ENCODE assay signal across 18 mouse cellular contexts in genomic region chr10:21042821-21043220, GRCm38 (mm10).
"Had no signal": no experiment of that assay in that cellular context is flagged by ENCODE, and none has a peak within 500 bp of the region (broad histone marks: within the 10 kb centered on the region; RNA-seq: fewer than 3 reads in every experiment).

No protein-coding gene starts in this region.

- H3K9ac ChIP-seq: liver, postnatal 0 days; lung, embryonic 15.5 days; midbrain, embryonic 13.5 days; midbrain, embryonic 15.5 days; neural tube, embryonic 12.5 days; stomach, embryonic 15.5 days had no signal

- H3K4me1 ChIP-seq: lung, embryonic 15.5 days; midbrain, embryonic 13.5 days; midbrain, embryonic 15.5 days; neural tube, embryonic 12.5 days; stomach, embryonic 15.5 days had no signal

- H3K4me3 ChIP-seq: lung, embryonic 15.5 days; megakaryocyte, embryonic 14.5 days; midbrain, embryonic 13.5 days; midbrain, embryonic 15.5 days; neural tube, embryonic 12.5 days; stomach, embryonic 15.5 days had no signal

- H3K9me3 ChIP-seq: lung, embryonic 15.5 days; midbrain, embryonic 13.5 days; midbrain, embryonic 15.5 days; neural tube, embryonic 12.5 days; stomach, embryonic 15.5 days had no signal

- ATAC-seq: liver, postnatal 0 days; lung, postnatal 0 days; midbrain, embryonic 13.5 days; midbrain, embryonic 15.5 days had no signal

- H3K27me3 ChIP-seq: lung, embryonic 15.5 days; megakaryocyte, embryonic 14.5 days; midbrain, embryonic 13.5 days; midbrain, embryonic 15.5 days; neural tube, embryonic 12.5 days; stomach, embryonic 15.5 days had no signal

- H3K27ac ChIP-seq: lung, embryonic 15.5 days; macrophage; midbrain, embryonic 13.5 days; midbrain, embryonic 15.5 days; neural tube, embryonic 12.5 days; stomach, embryonic 15.5 days; stomach, postnatal 0 days had no signal

- H3K36me3 ChIP-seq: lung, embryonic 15.5 days; midbrain, embryonic 15.5 days; neural tube, embryonic 12.5 days; stomach, embryonic 15.5 days had no signal

- DNase-seq: liver, postnatal 0 days; lung, adult 2 months; lung, postnatal 14 days; lung, postnatal 36 days; right cerebral cortex, postnatal 14 days; thymus, adult 2 months; thymus, postnatal 14 days; thymus, postnatal 36 days had no signal

- H3K4me2 ChIP-seq: lung, embryonic 15.5 days; midbrain, embryonic 11.5 days; midbrain, embryonic 13.5 days; midbrain, embryonic 15.5 days; neural tube, embryonic 12.5 days; stomach, embryonic 15.5 days had no signal
